Mouse (Mus musculus) heart, postnatal 0 days (tissue): ENCODE data around the gene BC051665. TPM values are rescaled to one million over a fixed set of nuclear protein-coding genes. Genes with fewer than 3 reads are reported as not detected.
A peak's percentile ranks its signal among the peaks of the same experiment; 100 is the strongest.

Experiments
- ATAC-seq: fragments of 200-750 bp; cut with Nextera tagmentation; 2 replicates; pipeline ENCODE4 v1.8.0; 2017; ENCODE audit warnings: low read depth, moderate number of reproducible peaks, moderate library complexity; ENCODE audit not compliant: insufficient read depth
- DNase-seq: peaks from one replicate; pipeline ENCODE4 v3.0.0-alpha.2; 2016; ENCODE audit warnings: low spot score
- H3K27ac ChIP-seq: fragments of 300-500 bp; sonication (generic); 2 replicates; pipeline ENCODE4 v1.5.1; 2014; ENCODE audit warnings: low read depth, mild to moderate bottlenecking
- H3K27me3 ChIP-seq: fragments of 300-500 bp; sonication (generic); 2 replicates; pipeline ENCODE4 v1.6.1; 2014; ENCODE audit warnings: low read length, mixed read lengths; ENCODE audit not compliant: control insufficient read depth, insufficient read depth
- H3K36me3 ChIP-seq: fragments of 300-500 bp; sonication (generic); replicated peaks from 2 replicates; pipeline ENCODE4 v1.6.1; 2014; ENCODE audit warnings: low read length, mixed read lengths; ENCODE audit not compliant: control insufficient read depth, insufficient read depth
- H3K4me1 ChIP-seq: fragments of 300-500 bp; sonication (generic); 2 replicates; pipeline ENCODE4 v1.6.1; 2014; ENCODE audit warnings: antibody characterized with exemption; ENCODE audit not compliant: control insufficient read depth, insufficient read depth
- H3K4me2 ChIP-seq: fragments of 300-500 bp; sonication (generic); 2 replicates; pipeline ENCODE4 v1.6.1; 2014; ENCODE audit warnings: low read depth, mild to moderate bottlenecking, low read length, moderate library complexity
- H3K4me3 ChIP-seq: fragments of 300-500 bp; sonication (generic); 2 replicates; pipeline ENCODE4 v1.5.1; 2014; ENCODE audit warnings: low read depth, low read length
- H3K9ac ChIP-seq: fragments of 300-500 bp; sonication (generic); replicated peaks from 2 replicates; pipeline ENCODE4 v1.6.1; 2014; ENCODE audit warnings: low read depth, low read length, mixed read lengths
- H3K9me3 ChIP-seq: fragments of 300-500 bp; sonication (generic); replicated peaks from 2 replicates; pipeline ENCODE4 v1.6.1; 2016; ENCODE audit warnings: low read length; ENCODE audit not compliant: control insufficient read depth
- CTCF ChIP-seq: IDR thresholded peaks from 2 replicates; pipeline ENCODE4 v1.5.1; 2016; ENCODE audit warnings: antibody characterized with exemption, control low read depth, low read depth
- EP300 ChIP-seq: IDR thresholded peaks from 2 replicates; pipeline ENCODE4 v1.6.1; 2016; ENCODE audit warnings: antibody characterized with exemption, low read depth
- WGBS: fragments of 180-500 bp; shearing (Covaris S2); extraction: QIAGEN DNeasy Blood & Tissue Kit; methylation state at CpG from one replicate; pipeline ENCODE4 v1.1.7; 2014; 5-methylcytosine and 5-hydroxymethylcytosine counted together
- polyA plus RNA-seq: library from polyadenylated mRNA; unstranded; fragments of >200 nt; fragmentation: Nextera tagmentation; extraction: Ambion mirVana; gene quantifications from 2 replicates; pipeline ENCODE4 v1.2.1, GENCODE M21; 2015
- total RNA-seq: library from RNA; depleted of rRNA; stranded (reverse); fragments of >200 nt; gene quantifications from 2 replicates; pipeline ENCODE4 v1.2.3, GENCODE M21; 2014; ENCODE audit warnings: low replicate concordance

BC051665 gene
- total and polyA plus RNA-seq, 2 experiments from 2014 or later: not detected

DNA sequence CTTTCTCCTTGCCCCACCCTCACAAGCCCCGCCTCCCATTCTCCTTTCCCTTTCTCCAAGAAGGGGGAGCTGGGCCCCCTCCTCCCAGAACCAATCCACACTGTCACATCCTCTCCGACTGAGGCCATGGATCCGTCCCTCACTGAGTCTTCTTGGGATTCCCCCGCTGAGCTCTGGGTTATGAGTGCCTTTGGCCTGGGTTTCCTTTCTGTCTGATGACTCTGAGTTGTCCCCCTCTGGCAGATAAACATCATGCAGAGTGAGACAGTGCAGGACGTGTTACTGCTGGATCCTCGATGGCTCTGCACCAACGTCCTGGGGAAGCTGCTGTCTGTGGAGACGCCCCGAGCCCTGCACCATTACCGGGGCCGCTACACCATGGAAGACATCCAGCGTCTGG is 25.8 kb downstream of the BC051665 start:
- H3K4me1 ChIP-seq: no peaks in the 10 kb centered on the region
- no peak overlapping the region for H3K4me3 ChIP-seq
- no peak for ATAC-seq
- no peak for TF ChIP-seq CTCF
- peaks cover 15% of the 10 kb centered on the region for H3K36me3 ChIP-seq
- H3K9me3 ChIP-seq: no peaks in the 10 kb centered on the region
- no peak overlapping the region for H3K4me2 ChIP-seq
- H3K9ac ChIP-seq: no peak overlapping the region
- no peak overlapping the region for H3K27ac ChIP-seq
- DNase-seq: no peak
- 82% methylated on average over 12 of the region's 12 CpGs for WGBS
- no peaks in the 10 kb centered on the region for H3K27me3 ChIP-seq

DNA sequence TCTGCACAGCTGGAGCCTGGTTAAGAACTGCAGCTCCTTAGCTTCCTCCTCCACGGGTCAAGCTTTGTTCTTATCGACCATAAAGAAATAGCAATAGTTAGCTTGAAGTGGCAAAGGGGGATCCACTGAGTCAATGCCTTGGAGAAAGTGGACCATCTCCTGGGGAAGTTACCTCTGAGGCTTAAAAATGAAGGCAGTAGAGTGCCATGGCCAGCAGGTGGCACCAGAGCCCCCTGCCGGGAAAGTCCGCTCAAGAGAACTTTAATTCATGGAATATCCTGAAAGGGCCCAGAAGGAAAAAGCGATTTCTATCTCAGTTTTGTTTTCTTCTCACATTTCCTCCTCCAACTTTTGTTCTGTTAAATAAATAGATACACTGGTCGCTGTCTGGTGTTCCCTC is 27.0 kb downstream of the BC051665 start:
- Histone ChIP-seq H3K4me2 (no peak overlapping the region), H3K9me3 (no peaks in the 10 kb centered on the region), H3K4me1 (no peaks in the 10 kb centered on the region), H3K27me3 (no peaks in the 10 kb centered on the region), H3K9ac (no peak overlapping the region), H3K36me3 (peaks cover 19% of the 10 kb centered on the region), H3K4me3 (no peak overlapping the region), H3K27ac (no peak overlapping the region)
- ATAC-seq: no peak
- DNase-seq: peak; percentile 22
- 26% methylated on average over 6 of the region's 6 CpGs for WGBS
- TF ChIP-seq CTCF: peak; percentile 74
- TF ChIP-seq EP300: no peak

DNA sequence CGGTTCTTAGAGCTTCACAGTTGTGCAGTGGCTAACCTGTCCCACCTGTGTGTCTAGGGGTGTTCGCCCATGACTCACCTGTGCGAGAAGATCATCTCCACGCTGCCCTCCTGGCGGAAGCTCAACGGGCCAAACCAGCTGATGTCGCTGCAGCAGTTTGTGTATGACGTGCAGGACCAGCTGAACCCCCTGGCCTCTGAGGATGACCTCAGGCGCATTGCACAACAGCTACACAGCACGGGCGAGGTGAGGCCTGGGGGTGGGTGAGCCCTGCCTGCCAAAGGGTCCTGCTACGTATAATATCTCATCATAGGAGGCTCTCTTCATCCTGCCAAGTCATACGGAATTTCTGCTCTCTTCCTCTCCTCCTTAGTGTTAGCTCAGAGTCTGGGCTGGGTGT is 28.9 kb downstream of the BC051665 start:
- no peak overlapping the region for H3K4me2 ChIP-seq
- H3K27me3 ChIP-seq: no peaks in the 10 kb centered on the region
- DNase-seq (no peak), ATAC-seq (no peak)
- no peak overlapping the region for H3K27ac ChIP-seq
- TF ChIP-seq CTCF (no peak), EP300 (no peak)
- 71% methylated on average over 13 of the region's 13 CpGs for WGBS
- no peaks in the 10 kb centered on the region for H3K4me1 ChIP-seq
- no peak overlapping the region for H3K9ac ChIP-seq
- H3K9me3 ChIP-seq: no peaks in the 10 kb centered on the region
- no peak overlapping the region for H3K4me3 ChIP-seq
- peaks cover 27% of the 10 kb centered on the region for H3K36me3 ChIP-seq

DNA sequence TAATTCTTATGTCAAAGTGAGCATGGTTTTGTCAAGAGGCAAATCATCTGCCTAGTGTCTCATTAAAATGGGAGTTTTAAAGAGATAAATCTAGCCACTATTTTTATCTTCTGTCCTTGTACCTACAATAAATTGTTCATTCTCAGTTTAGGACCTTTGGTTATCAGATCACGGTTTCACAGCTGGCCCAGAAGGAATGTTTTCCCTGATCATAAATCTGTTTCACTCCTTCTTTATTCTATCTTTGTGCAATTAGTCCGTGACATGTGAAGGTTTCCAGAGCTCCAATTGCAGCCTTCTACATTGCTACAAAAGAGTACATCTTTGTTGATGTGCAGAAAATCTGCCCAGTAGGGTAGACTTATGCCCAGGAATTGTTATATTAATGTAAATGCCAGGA is 30.9 kb downstream of the BC051665 start:
- no peaks in the 10 kb centered on the region for H3K4me1 ChIP-seq
- H3K27me3 ChIP-seq: no peaks in the 10 kb centered on the region
- no peaks in the 10 kb centered on the region for H3K9me3 ChIP-seq
- H3K9ac ChIP-seq: no peak overlapping the region
- TF ChIP-seq CTCF (no peak), EP300 (no peak)
- DNase-seq (no peak), ATAC-seq (no peak)
- no peak overlapping the region for H3K4me2 ChIP-seq
- no peak overlapping the region for H3K27ac ChIP-seq
- WGBS: 69% methylated on average over 2 of the region's 2 CpGs
- peaks cover 29% of the 10 kb centered on the region for H3K36me3 ChIP-seq
- no peak overlapping the region for H3K4me3 ChIP-seq

DNA sequence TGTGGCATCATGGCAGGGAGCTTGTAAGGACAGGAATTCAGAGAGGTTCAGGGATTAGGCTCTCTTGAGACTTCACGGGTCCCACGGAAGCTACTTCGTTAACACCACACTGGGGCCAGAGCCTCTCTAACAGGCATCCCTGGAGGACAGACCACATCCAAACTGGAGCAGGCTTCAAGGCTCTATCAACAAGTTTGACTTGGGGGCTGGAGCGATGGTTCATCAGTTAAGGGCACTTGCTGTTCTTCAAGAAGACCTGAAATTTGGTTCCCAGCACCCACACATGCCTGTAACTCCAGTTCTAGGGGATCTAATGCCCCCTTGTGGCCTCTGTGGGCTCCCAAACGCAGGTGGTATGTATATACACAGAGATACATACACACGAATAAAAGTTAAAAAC is 32.9 kb downstream of the BC051665 start:
- WGBS: 94% methylated on average over 6 of the region's 6 CpGs
- Histone ChIP-seq H3K4me3 (no peak overlapping the region), H3K9ac (no peak overlapping the region), H3K27me3 (no peaks in the 10 kb centered on the region), H3K9me3 (no peaks in the 10 kb centered on the region), H3K36me3 (peaks cover 39% of the 10 kb centered on the region), H3K27ac (no peak overlapping the region), H3K4me1 (no peaks in the 10 kb centered on the region), H3K4me2 (no peak overlapping the region)
- TF ChIP-seq EP300 (no peak), CTCF (no peak)
- no peak for DNase-seq
- ATAC-seq: no peak

DNA sequence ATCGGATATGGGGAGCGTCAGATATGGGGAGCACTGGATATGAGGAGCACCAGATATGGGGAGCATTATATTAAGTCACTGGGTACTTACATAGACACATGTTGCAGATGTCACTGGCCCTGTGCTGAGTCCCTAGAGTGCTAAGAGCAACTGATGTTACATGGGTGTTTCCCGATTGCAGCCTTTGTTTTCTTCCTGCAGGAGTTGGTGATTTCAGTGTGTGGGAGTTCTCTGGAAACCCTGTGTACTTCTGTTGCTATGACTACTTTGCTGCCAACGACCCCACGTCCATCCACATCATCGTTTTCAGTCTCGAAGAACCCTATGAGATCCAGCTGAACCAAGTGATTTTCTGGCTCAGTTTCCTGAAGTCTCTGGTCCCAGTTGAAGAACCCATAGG is 35.2 kb downstream of the BC051665 start:
- no peak overlapping the region for H3K4me3 ChIP-seq

More for the DNA sequence above, 35.2 kb downstream of the BC051665 start:
- peaks cover 42% of the 10 kb centered on the region for H3K36me3 ChIP-seq
- DNase-seq: no peak
- H3K27ac ChIP-seq: no peak overlapping the region
- no peak overlapping the region for H3K9ac ChIP-seq
- TF ChIP-seq EP300 (no peak), CTCF (no peak)
- no peaks in the 10 kb centered on the region for H3K4me1 ChIP-seq
- no peaks in the 10 kb centered on the region for H3K27me3 ChIP-seq
- H3K9me3 ChIP-seq: no peaks in the 10 kb centered on the region
- WGBS: 77% methylated on average over 7 of the region's 7 CpGs
- no peak overlapping the region for H3K4me2 ChIP-seq
- ATAC-seq: no peak
